Mouse (Mus musculus): ENCODE results near the gene Cdkn1a.
"Not testable (repeated sequence)": the region's sequence is repeated elsewhere in the genome, so short reads cannot be mapped to it uniquely, and the experiment has no call there.

Gene Cdkn1a

DNA sequence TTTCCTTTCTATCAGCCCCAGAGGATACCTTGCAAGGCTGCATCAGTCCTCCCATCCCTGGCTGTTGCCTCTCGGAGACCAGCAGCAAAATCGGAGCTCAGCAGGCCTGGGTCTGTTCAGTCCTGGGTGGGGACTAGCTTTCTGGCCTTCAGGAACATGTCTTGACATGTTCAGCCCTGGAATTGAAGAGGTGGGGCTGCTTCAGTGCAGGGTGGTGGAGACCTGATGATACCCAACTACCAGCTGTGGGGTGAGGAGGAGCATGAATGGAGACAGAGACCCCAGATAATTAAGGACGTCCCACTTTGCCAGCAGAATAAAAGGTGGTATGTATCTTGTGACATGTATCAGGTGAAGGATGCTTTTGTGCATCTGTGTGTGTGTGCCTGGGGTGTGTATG is at the start of gene Cdkn1a:
Cdkn1a (plus strand) TSS at position 201 of the 400 bp plus-strand sequence.
- no peak for DNase-seq (ENCODE audit: extremely low read depth, insufficient read length, low spot score)

DNA sequence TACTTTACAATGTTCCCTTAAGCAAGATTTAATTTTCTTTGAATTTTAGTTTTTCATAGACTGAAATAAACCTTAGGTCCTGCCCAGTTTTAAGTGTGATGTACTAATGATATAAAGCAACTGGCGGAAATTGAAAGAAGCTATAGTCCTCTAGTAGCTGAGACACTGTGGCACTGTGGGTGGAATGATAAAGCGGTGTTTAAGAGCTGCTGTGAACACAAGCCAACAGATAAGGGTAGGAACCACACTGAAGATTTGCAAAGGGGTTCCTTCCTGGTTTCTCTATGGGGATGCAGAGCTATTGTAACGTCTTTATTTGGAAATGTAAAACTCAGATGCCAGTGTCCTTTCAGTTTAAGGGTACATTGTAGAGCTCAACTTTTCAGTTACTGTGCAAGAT is 49.1 kb upstream of the Cdkn1a start:
- not testable (repeated sequence) for DNase-seq (ENCODE audit: extremely low read depth, insufficient read length, low spot score)

DNA sequence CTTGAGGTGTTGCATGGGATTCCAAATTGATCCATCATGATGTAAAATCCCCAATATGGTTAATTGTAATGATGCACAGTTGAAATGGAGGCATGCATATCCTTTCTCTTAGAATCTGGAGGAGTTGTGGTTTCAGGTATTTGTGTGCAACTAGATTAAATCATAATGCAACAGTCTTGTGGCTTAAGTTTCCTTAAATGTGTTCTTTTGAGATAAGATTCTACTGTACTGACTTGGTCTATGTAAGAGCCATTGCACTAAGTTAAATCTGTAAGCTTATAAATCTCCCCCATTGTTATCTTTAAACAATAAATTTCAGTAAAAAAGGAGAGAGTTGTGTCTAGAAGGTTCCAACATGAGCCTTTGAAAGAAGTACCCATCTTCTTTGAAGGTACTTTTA is 48.2 kb upstream of the Cdkn1a start:
- no peak for DNase-seq (ENCODE audit: extremely low read depth, insufficient read length, low spot score)

DNA sequence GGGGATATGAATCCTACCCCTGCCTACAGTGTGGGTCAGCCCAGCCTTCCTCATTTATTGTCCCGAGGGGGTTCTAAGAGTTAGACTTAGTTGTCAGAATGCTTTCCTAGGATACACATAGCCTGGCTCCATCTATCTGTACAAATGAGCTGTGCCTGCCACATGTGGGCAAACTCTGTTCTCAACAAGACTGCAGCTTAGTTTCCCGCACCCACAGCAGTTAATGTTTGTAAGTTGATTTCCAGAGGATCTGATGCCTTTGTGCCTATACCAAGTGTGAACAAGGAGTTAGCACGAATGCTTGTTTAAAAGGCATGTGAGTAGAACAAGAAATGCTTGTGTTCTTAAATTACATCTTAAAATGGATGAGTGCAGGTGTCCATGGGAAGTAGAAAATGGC is 47.2 kb upstream of the Cdkn1a start:
- DNase-seq (ENCODE audit: extremely low read depth, insufficient read length, low spot score) = no peak

DNA sequence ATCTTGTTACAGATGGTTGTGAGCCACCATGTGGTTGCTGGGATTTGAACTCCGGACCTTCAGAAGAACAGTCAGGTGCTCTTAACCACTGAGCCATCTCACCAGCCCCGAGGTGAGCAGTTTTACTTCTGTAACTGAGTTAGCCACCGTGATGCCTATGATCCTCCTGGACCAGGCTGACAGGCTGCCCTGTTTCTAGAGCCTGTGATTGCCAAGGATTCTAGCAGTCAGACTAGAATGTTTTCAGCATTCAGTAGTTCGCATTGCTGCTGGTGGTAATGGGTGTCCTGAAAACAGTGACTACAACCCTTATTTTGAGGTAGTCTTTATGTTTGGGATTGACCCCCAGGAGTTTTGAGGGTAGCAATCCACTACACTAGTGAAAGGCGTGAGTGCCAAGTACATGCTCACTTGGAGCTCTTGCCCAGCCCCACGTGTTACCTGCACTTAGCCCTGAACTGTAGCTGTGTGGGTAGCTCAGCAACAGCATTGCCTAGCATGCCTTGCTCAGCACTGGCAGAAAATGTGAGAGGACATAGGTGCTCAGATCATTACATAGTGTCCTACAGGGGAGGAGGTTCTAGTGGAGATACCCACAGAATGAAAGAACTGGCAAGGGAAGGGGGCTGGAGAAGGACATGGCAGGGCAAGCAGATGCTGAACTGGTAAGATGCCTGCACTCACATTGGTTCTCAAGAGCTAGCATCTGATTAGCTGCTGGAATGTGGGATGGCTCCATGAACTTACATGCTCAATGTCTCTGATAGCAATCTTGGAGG is 46.4 kb upstream of the Cdkn1a start:
- DNase-seq (ENCODE audit: extremely low read depth, insufficient read length, low spot score) = no peak

DNA sequence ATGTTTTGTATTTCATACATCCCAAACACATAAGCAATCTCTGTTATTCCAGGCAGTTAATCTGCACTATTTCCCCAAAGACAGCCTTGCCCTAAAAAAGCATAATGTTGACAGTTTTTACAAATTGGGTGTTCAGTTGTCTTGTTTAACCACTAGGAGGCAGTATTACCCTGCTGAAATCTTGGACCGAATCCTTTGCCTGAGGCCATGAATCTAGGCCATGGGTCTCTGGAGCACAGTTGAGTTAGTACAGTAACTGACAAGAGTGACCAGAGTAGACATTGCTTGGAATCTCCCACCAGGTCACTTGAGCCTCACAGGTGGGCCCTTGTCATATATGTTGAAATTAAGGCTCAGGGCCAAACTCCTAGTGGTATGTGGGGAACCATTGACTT is 45.9 kb upstream of the Cdkn1a start:
- DNase-seq (ENCODE audit: extremely low read depth, insufficient read length, low spot score) = no peak

DNA sequence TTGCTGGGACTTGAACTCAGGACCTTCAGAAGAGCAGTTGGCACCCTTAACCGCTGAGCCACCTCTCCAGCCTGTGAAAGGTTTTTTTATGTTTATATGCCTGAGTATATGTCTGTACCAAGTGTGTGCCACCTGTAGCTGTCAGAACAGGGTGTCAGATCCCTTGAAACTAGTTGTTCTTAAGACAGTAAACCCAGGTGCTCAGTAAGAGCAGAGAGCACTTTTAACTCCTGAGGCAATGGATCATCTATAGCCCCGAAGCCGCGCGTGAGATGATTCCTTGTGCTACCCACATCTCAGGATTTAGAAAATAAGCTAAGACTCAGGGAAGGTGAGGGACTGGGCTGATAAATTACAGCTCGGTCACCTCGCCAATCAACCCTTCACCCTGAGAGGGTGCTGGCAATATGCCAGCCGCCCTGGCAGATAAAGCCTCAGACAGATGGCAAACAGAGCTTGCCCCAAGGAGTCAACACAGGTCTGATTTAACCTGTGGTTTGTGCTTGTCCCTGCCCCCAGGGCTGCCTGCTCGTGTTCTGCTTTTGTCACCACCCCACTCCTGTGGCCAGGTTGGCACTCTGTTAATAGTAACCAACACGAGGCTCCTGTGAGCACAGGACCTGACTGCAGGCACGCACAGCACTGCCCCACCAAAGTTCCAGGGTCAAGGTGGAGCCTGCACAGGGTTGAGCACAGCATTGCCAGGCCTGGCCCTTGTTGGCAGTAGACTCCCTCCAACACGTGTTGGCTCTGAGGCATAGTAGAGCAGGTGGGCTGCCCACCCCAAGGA is 44.8 kb upstream of the Cdkn1a start:
- DNase-seq (ENCODE audit: extremely low read depth, insufficient read length, low spot score) = peak; percentile 54

DNA sequence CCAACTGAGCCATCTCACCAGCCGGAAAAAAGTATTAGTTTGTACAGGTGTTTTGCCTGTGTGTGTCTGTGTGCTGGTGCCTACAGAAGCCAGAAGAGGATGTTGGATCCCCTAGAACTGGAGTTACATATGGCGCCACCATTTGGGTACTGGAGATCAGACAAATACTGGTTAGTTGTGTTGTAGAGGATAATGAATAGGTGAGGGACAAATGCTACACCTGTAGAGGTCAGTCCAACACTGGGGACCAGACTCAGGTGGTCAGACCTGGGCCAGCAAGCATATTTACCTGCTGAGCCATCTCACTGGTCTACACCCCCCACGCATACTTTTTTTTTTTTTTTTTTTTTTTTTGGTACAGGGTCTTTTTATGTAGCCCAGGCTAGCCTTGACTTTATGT is 43.9 kb upstream of the Cdkn1a start:
- no peak for DNase-seq (ENCODE audit: extremely low read depth, insufficient read length, low spot score)

DNA sequence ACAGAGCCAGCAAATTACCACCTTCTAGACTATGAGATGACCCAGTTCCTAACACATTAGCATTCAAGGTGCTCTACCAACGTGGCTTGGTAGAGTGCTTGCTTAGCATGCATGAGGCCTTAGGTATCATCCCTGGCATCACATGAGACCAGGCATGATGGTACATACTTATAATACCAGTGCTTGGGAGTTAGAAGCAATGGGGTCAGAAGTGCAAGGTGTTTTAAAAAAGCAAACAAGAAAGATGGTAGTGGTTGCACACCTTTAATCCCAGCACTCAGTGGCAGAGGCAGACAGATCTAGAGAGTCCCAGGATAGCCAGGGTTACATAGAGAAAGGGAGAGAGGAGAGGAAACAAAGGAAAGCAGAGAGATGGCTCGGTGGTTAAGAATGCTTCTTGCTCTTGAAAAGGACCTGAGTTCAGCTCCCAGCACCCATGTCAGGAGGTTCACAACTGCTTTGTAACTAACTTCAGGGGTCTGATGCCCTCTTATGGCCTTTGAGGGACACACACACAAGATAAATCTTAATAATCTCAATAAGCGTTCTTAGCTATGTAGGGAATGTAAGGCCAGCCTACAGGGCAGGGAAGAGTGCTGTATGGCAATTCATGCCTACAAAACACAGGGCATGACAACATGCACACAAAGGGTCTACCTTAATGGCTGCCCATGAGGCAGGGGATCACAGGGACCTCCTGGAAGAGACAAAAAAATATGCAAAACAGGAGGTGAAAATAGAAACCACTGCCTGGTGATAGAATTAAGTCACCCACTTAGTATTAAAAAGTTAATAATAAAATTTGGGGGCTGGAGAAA is 42.9 kb upstream of the Cdkn1a start:
- no peak for DNase-seq (ENCODE audit: extremely low read depth, insufficient read length, low spot score)

DNA sequence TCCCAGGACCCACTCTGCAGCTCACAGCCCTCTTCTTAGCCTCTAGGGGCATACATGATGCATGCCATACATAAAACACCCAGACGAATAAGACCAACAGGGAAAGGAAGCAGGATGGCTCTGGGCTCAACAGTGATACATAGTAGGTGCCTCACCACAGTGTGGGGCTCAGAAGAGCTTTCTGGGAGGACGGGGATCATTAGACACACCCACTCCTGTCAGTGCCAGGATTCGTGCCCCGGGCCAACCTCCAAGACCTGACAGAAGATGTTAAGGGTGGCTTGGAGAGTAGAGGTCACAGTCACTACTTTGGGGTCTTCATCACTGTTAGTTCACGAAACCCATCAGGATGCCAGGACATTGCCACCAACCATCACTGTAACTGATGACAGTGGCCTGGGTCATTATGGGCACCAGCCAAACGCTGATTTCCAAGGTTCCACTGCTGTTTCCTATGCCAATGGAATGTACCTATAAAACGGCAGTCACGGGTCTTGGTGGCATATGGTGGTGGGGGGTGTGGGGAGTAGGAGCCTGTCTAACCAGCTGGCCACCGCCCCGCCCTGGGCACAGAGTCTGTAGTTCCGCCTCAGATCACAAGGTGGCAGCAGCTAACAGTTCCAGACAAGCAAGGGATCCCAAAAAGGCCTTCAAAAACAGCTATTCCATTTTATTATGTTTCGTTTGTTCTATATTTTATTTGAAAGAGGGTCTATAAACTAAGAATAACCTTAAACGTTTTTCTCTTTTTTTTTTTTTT is 41.8 kb upstream of the Cdkn1a start:
- peak; percentile 75 for DNase-seq (ENCODE audit: extremely low read depth, insufficient read length, low spot score)

DNA sequence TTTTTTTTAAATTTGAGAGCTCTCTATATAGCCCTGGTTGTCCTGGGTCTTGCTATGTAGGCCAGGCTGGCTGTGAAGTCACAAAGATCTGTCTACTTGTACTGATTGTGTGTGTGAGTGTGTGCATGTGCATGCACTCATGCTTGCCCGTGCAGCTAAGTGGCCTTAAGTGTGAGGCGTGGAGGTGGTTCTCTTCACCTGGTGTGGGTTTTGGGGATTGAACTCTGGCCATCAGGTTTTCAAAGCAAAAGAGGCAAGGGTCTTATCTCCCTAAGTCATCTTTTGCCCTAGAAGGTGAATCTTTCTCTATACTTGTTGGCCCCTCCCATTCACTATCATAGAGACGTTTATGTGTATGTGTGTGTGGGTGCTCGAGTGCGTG is 41.3 kb upstream of the Cdkn1a start:
- DNase-seq (ENCODE audit: extremely low read depth, insufficient read length, low spot score) = no peak

DNA sequence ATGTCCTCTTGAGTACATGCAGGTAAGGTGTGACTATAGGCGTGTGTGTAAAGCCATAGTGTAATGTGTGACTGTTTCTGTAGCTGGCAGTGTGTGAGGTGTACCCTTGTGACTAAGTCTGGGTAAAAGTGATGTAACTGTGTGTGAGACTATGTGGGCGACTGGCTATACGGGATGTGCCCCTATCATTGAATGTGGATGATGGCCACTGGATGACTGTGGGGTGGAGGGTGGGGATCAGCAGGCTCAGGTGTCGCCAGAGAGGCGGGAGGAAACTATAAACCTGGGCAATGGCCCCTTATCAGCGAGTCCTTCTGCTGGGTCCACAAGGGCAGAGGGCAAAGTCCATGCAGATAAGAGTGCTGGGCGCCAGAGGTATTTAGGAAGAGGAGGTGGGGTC is 40.9 kb upstream of the Cdkn1a start:
- no peak for DNase-seq (ENCODE audit: extremely low read depth, insufficient read length, low spot score)

DNA sequence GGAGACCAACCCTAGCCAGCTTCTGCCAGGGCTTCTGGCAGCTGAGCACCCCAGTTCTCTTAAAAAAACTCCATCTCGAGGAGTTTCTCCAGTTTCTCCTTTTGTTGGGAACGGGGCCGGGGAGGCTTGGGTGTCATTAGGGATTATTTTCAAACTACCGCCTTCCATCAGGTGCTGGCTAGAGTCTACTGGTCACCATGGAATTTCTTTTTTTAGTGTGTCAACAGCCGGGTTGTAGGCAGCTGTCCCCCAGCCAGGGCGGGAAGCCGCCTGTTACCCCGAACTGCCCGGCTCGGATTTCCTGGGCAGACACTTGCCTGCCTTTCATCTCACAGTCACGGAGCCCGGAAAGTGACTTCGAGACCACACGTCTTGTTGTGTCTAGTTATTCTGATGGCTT is 40.0 kb upstream of the Cdkn1a start:
- DNase-seq (ENCODE audit: extremely low read depth, insufficient read length, low spot score) = no peak

DNA sequence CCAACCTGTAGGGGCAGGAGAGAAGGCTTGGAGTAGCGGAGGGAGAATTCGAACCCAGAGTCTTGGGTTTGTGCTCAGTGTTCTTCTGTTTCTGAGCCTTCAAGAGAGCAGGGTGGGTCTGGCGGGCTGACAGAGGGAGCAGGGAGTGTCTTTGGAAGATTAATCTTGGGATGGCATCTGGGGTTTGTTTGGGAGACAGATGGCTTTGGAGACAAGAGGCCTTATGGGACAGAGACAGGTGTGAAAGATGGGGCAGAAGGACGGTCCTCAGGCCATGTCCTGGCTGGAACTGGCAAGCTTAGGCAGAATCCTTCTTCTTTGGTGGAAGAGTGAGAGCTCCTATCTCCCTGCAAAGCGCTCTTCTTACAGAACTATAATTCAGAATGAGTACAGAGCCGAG is 37.7 kb upstream of the Cdkn1a start:
- DNase-seq (ENCODE audit: extremely low read depth, insufficient read length, low spot score) = no peak

DNA sequence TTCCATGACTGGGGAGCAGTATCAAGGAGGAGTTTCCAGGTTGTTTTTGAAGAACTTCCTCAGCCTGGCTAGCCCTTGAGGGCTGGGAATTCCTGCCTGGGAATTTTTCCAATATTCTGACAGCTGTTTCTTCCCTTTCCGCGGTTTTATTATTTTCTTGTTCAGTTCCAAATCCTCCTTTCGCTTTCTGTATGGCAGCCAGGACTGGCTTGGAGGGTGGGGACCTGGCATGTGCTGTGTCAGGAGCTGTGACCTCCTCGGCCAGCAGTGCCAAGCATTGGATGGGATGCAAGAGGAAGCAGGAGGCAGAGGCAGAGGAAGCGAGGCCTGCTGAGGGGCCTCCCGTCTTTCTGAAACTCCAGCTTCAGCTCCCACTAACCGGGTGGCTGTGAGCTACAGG is 36.9 kb upstream of the Cdkn1a start:
- peak; percentile 82 for DNase-seq (ENCODE audit: extremely low read depth, insufficient read length, low spot score)

DNA sequence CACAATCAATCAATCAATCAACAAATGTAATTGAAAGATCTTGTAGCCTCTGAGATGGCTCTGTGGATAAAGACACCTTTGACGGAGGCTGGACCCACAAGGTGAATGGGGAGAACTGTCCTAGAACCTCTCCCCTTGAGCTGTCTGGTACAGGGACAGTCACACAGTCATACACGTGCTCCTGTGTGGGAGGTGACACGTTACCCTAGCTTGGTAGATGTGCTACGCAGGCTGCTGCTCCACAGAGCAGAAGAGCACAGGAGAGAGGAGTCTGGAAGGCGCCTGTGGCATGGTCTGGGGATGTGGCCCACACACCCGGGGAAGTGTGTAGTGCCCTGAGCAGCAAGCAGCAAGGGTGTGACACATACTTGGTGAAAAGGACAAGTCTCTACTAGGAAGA is 36.3 kb upstream of the Cdkn1a start:
- DNase-seq (ENCODE audit: extremely low read depth, insufficient read length, low spot score) = no peak

DNA sequence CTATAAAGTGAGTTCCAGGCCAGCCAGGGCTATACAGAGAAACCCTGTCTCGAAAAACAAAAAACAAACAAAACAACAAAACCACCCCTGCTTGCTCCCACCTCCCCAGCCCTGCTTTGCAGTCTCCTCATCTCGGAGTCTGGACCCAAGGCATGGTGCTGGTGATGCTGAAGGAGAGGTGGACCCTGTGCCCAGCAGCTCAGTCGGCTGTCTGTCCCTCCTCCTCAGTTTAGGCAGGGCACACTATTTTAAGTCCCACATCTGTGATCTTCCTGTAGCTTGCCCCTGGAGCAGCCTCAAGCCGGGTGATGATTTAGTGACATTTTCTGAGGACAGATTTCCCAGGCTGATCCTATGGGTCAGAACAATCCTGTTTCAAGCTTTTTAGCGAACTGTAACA is 35.2 kb upstream of the Cdkn1a start:
- no peak for DNase-seq (ENCODE audit: extremely low read depth, insufficient read length, low spot score)

DNA sequence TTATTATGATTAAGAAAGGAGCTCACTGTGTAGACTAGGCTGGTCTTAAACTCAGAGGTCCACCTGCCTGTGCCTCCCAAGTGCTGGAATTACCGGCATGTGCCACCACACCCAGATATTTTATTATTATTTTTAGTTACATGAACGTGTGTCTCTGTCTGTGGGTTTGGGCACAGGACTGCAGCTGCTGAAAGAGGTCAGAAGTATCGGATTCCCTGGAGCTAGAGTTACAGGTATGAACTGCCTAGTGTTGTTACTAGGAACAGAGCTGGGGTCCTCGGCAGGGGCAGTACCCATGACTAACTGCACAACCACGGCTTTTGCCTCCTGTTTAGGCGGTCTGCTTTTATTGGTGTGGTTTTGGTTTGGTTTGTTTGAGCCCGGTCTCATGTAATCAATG is 34.6 kb upstream of the Cdkn1a start:
- DNase-seq (ENCODE audit: extremely low read depth, insufficient read length, low spot score) = no peak

DNA sequence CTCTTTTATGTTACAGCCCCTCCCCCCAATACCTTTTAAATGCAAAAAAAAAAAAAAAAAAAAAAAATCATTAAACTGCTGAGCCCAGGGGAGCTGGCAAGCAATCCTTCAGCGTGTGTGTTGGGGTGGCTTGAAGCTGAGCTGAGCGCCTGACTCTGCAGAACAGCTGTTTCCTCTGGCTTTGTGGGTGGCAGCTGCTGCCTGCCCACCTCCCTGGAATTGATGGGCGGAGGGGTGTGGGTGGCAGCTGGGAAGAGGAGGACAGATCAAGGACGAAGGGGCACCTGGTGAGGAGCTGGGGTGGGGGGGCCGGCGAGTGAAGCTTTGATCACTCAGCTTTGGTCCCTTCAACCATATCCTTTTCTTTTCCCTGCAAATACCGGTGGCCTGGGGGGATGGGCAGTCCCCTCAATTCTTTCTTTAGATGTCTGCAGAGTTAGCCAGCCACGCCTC is 34.1 kb upstream of the Cdkn1a start:
- no peak for DNase-seq (ENCODE audit: extremely low read depth, insufficient read length, low spot score)

DNA sequence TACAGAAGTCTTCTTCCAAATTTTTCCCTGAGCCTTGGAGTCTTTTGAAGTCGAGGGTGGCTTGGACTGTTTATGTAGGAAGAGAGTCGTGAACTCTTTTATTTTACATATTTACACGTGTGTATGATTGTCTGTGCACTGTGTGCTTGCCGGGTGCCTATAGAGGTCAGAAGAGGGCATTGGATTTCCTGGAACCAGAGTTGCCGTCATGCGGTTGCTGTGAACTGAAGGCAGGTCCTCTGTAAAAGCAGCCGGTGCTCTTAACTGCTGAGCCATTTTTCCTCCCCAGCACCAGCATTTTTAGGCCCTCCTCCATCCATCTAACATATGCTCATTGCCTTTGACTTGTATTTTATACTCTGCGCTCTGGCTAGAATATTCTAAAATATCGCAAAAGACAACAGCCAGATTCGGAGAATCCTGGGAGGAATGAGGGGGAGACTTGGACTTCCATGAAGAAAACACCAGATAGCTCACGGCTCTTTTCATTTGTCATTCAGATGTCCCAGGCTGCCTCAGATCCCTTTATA is 33.4 kb upstream of the Cdkn1a start:
- DNase-seq (ENCODE audit: extremely low read depth, insufficient read length, low spot score) = no peak

Data from 3134 (cell line).